ENCODE assay signal across 9 mouse cellular contexts in the genomic region with DNA sequence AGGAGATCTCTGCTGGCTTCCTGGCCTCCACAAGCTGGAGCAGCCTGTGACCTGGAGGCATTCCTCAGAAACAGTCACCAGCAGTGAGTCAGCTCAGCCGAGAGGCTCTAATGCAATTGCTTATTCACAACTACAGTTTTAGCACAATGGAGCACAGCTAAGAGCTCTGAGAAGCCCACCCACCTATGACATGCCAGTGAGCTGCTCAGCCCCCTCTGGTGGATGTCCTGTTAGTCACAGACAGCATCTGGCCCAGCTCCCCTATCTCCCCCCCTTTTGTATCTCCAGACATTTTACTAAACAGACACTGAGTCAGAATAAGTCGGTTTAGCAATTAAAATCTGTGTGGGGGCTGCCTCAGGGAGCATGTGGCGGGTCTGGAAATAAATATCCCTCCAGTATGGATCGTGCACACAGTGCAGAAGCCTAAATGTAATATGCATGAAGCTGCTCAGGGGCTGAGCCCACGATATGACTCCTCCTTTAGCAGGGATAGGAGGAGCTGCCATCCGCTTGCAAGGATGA.
A peak's percentile ranks its signal among the peaks of the same experiment; 100 is the strongest.
DNase-seq lines count a peak whose midpoint lies in the region; ATAC-seq and TF ChIP-seq lines count a peak whose summit lies in the region.
"Had no signal": no experiment of that assay in that cellular context is flagged by ENCODE, and none has a peak within 500 bp of the region (broad histone marks: within the 10 kb centered on the region; RNA-seq: fewer than 3 reads in every experiment).

No protein-coding gene starts in this region.

- no peak for TF ChIP-seq POLR2A in thymus, adult 2 months (IDR thresholded peaks at IDR 0.05; ENCODE audit: control insufficient read depth, extremely low read depth, insufficient read depth, low read length, poor library complexity)

- H3K4me1 ChIP-seq in thymus, adult 2 months (replicated peaks; ENCODE audit: control insufficient read depth, insufficient read depth, low read length): peaks cover 3% of the 10 kb centered on the region
- H3K4me1 ChIP-seq in forebrain, embryonic 12.5 days: peaks cover 12% of the 10 kb centered on the region; the same call in 1 of the 2 replicates
- H3K4me1 ChIP-seq in midbrain, postnatal 0 days (ENCODE audit: insufficient read depth, low read length): 0 out of 2 replicates have a peak, but pooled peaks cover 5% of the 10 kb centered on the region

- no peaks in the 10 kb centered on the region for H3K36me3 ChIP-seq in thymus, adult 2 months (ENCODE audit: control insufficient read depth, insufficient read depth, low read length)
- no peaks in the 10 kb centered on the region for H3K36me3 ChIP-seq in forebrain, embryonic 12.5 days (replicated peaks)
- H3K36me3 ChIP-seq in midbrain, postnatal 0 days (ENCODE audit: insufficient read depth, low read length): no peaks in the 10 kb centered on the region

- H3K9me3 ChIP-seq in forebrain, embryonic 12.5 days: no peaks in the 10 kb centered on the region
- no peaks in the 10 kb centered on the region for H3K9me3 ChIP-seq in midbrain, postnatal 0 days (ENCODE audit: low read length)
- H3K9me3 ChIP-seq: megakaryocyte, embryonic 14.5 days had no signal

- ATAC-seq in forebrain, embryonic 12.5 days (ENCODE audit: low FRiP score): peak; percentile 84
- peak; percentile 82 for ATAC-seq in midbrain, postnatal 0 days (ENCODE audit: low FRiP score)
- no peak for ATAC-seq in monocyte, adult 5-6 weeks (replicated peaks; ENCODE audit: insufficient number of reproducible peaks, low FRiP score, low TSS enrichment, poor library complexity, severe bottlenecking)

- DNase-seq in thymus, postnatal 4 days: peak; percentile 41
- DNase-seq in thymus, adult 2 months: no peak
- peak; percentile 47 for DNase-seq in layer of hippocampus, adult 9-10 months (ENCODE audit: low spot score)
- DNase-seq in midbrain, postnatal 0 days (ENCODE audit: low spot score): peak; percentile 79
- no peak for DNase-seq in cerebellum, postnatal 25 days
- no peak for DNase-seq in kidney, postnatal 10 days

- TF ChIP-seq CTCF in thymus, adult 2 months (IDR thresholded peaks at IDR 0.05; ENCODE audit: borderline replicate concordance, control insufficient read depth, extremely low read depth, insufficient read depth, low read length, poor library complexity): no peak
- peak; percentile 70 for TF ChIP-seq CTCF in midbrain, postnatal 0 days (IDR thresholded peaks at IDR 0.05)

- no peak overlapping the region for H3K4me3 ChIP-seq in thymus, adult 2 months (ENCODE audit: control insufficient read depth, insufficient read depth, low read length)
- no peak overlapping the region for H3K4me3 ChIP-seq in forebrain, embryonic 12.5 days (replicated peaks)
- H3K4me3 ChIP-seq in midbrain, postnatal 0 days (ENCODE audit: low read depth, low read length): no peak overlapping the region
- H3K4me3 ChIP-seq: megakaryocyte, embryonic 14.5 days had no signal

- H3K27me3 ChIP-seq in thymus, adult 2 months (ENCODE audit: control insufficient read depth, insufficient read depth, low read length): no peaks in the 10 kb centered on the region
- H3K27me3 ChIP-seq in forebrain, embryonic 12.5 days: no peaks in the 10 kb centered on the region
- H3K27me3 ChIP-seq in midbrain, postnatal 0 days (ENCODE audit: insufficient read depth, low read length): no peaks in the 10 kb centered on the region

- no peak overlapping the region for H3K27ac ChIP-seq in thymus, adult 2 months (ENCODE audit: control insufficient read depth, insufficient read depth, low read length)
- H3K27ac ChIP-seq in forebrain, embryonic 12.5 days: peak overlapping the region; percentile 63; the same call in 1 of the 2 replicates
- peak overlapping the region; percentile 18; the same call in 1 of the 2 replicates for H3K27ac ChIP-seq in midbrain, postnatal 0 days (ENCODE audit: low read depth, low read length)

- WGBS in thymus, adult 2 months: 86% methylated on average over 6 of the region's 6 CpGs
- 33% methylated on average over 6 of the region's 6 CpGs for WGBS in forebrain, embryonic 12.5 days
- 6% methylated on average over 6 of the region's 6 CpGs for WGBS in midbrain, postnatal 0 days

- no peak overlapping the region for H3K9ac ChIP-seq in forebrain, embryonic 12.5 days
- 0 out of 2 replicates have a peak overlapping the region, but pooled peaks have one; percentile 24 for H3K9ac ChIP-seq in midbrain, postnatal 0 days (replicated peaks; ENCODE audit: low read length, poor library complexity, severe bottlenecking)

- H3K4me2 ChIP-seq in forebrain, embryonic 12.5 days: no peak overlapping the region
- H3K4me2 ChIP-seq in midbrain, postnatal 0 days (ENCODE audit: low read depth, low read length, poor library complexity, severe bottlenecking): peak overlapping the region; percentile 26

Comparison
In these comparisons a context has a peak if more than half of its experiments do, and no peak if none do; other contexts are left out.
1. DNase-seq: peak in thymus, postnatal 4 days (single experiment), layer of hippocampus, adult 9-10 months (single experiment) and midbrain, postnatal 0 days (single experiment); none in thymus, adult 2 months (single experiment), cerebellum, postnatal 25 days (0 of 2) and kidney, postnatal 10 days (single experiment).